Mouse (Mus musculus): ENCODE results near the gene Hrg.

GRCm38 (mm10) chr16:22922433-22922832 lies 28.4 kb upstream of the Hrg start:
- TF ChIP-seq POLR2A (IDR thresholded peaks at IDR 0.05; ENCODE audit: borderline replicate concordance, low read depth, low read length) (no peak), CTCF (IDR thresholded peaks at IDR 0.05; ENCODE audit: low read depth, low read length) (no peak)

Measured in bone marrow macrophage, adult 2 months (primary cell).